Mouse (Mus musculus) R1 (cell line): ENCODE results near the gene Nop10.
A peak's percentile ranks its signal among the peaks of the same experiment; 100 is the strongest.
"Not testable (repeated sequence)": the region's sequence is repeated elsewhere in the genome, so short reads cannot be mapped to it uniquely, and the experiment has no call there.

Source experiments
- DNase-seq: peaks from one replicate; pipeline ENCODE4 v3.0.0-alpha.2; 2018; ENCODE audit warnings: low read depth, low spot score

Nop10 gene

GRCm38 (mm10) chr2:112264364-112264763 lies 2.6 kb downstream of the Nop10 start:
- no peak for DNase-seq

DNA sequence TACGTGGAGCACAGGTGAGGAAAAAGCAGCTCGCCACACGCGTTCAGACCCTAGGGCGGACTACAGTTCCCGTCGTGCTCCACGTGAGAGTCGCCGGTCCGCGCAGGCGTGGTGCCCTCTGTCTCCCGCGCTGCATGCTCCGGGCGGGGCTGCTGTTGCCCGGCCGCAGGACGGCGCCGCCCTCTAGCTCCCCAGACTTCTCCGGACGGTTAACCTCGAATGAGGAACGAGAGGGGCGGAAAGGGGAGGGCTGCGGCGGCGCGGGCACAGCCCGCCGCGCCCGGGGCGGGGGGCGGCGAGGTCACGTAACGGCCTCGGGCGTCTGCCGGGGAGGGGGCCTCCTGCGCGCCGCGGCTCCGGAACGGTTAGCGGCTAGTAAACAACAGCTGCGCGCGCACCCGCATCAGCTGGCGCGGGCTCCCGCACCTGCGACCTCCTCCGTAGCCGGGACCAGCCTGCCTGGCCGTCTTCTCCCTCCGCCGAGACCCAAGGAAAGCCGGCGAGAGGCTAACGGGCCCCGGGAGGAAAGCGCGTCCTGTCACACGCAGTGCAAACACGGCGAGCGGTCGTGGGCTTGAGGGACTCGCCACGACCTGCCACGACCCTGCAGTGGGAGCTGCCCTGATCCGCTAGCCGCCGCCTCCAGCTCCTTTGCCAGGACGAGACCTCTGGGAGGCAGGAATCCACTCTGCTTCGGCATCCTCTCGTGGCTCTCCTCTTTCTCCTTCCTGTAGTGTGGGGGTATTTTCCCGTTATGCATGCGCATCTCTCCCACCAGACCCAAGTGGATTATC lies 3.9 kb downstream of the Nop10 start, which contains the start of gene Slc12a6:
TSS of gene Slc12a6 (plus strand) at position 378 of the 794 bp plus-strand sequence.
- peak; percentile 91 for DNase-seq

DNA sequence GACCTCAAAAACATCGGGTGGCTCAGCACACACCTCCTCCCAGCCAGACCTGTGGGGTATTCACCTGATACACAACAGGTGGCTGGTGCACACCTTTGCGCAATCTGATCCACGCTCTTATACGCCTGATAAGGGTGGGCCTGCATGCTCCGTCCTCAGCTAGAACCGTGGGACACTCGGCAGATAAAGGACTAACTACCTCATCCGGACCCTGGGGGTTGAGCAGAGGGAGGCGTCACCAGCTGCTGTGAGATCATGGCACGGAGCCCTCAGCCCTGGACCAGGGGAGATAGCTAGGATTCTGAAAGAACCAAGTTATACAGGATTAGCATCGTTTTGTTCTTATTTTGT lies 4.5 kb downstream of the Nop10 start, which contains the start of gene Gm21985:
TSS of gene Gm21985 (plus strand) at position 73 of the 351 bp plus-strand sequence.
- DNase-seq, result peak; percentile 72

DNA sequence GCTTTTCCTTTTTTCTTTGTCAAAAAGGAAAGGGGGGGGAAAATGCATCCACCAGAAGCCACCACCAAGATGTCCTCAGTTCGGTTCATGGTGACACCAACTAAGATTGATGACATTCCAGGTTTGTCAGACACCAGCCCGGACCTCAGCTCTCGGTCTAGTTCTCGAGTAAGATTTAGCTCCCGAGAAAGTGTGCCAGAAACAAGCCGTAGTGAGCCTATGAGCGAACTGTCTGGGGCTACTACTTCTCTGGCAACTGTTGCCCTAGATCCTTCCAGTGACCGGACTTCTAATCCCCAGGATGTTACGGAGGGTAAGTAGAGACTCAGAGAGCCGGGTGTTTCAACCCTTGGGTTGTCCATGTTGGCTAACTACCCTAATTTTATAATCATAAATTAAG lies 5.1 kb downstream of the Nop10 start:
- DNase-seq, result no peak

DNA sequence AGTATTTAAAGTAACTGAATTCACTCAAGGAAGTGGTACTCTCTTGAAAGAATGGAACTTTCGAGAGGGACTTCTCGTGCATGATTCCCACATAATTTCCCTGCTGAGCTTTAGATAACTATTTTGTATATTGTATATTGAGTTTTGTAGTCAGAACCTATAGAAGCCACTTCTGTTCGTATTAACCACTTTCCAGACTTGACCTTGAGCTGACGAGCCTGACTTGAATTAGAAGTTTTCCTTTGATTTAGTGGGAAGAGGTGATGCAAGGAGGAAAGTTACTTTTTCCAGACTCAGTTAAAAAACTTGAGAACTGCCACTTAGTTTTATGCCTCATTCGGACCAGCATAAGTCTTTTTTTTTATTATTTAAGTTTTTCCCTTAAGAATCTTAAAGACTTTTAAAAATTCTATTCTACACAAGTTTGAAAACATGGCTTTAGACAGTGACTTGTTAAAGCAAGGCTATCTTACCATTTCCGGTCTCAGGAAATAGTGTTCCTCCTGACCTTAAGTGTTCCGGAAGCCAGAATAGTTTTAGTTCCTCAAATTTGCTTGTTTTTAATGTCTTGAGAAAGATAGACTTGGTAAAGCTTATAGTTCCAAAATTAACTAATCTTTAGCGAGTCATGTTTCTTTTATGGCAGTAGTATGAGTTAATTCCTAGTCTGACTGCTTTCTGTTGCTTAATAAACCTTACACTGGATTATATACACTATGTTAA lies 6.0 kb downstream of the Nop10 start:
- DNase-seq, result no peak

GRCm38 (mm10) chr2:112270011-112270410 lies 8.3 kb downstream of the Nop10 start:
- no peak for DNase-seq

- DNase-seq, result no peak
Measured at GRCm38 (mm10) chr2:112272909-112273308, 11.2 kb downstream of the Nop10 start.

- DNase-seq, result no peak
Measured at GRCm38 (mm10) chr2:112273474-112273873, 11.7 kb downstream of the Nop10 start.

GRCm38 (mm10) chr2:112276870-112277269 lies 15.1 kb downstream of the Nop10 start:
- DNase-seq, result no peak

DNA sequence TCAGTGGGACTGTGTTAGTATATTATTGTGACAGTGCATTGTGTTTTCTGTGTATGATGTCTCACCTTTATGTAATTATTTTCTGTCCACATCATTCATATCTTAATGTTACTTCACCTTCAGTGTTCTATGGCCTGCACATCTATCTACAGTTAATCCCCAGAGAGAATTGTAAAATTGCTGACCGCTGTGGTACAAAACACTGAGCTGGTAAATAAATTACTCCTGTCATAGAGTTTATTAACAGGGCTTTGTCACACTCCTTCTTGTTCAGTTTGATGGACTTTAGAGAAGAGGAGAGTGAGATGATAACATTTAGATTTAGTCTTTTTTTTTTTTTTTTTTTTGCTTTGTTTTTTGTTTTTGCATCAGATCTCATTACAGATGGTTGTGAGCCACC lies 21.1 kb downstream of the Nop10 start:
- no peak for DNase-seq

DNA sequence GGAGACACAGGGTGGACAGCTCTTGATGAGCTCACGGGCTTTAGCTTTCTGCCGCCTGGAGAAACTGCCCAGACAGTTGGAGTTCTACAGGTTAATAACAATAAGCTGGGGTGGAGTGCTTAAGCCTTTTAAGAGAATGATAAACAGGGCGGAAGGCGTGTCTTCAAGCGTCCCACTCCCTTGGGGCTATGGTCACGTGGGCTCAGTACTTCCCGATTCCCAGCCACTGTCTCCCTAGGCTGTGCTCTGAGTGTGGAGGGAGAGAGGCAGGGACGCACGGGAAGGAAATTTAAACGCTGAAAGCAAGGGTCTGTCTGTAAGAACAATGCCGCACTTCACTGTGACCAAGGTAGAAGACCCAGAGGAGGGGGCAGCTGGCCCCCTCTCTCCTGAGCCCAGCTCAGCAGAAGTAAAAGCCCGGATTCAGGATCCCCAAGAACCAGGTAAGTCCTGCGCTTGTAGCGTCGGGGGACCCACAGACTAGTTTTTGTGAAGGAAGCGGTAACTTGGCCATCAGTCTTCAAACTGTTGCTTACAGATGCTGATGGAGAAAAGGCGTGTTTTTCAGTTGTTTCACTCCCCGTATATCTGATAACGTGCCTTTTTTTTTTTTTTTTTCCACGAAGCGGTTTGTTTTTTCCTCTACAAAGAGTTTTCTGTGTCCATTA lies 22.8 kb downstream of the Nop10 start:
- peak; percentile 91 for DNase-seq

DNA sequence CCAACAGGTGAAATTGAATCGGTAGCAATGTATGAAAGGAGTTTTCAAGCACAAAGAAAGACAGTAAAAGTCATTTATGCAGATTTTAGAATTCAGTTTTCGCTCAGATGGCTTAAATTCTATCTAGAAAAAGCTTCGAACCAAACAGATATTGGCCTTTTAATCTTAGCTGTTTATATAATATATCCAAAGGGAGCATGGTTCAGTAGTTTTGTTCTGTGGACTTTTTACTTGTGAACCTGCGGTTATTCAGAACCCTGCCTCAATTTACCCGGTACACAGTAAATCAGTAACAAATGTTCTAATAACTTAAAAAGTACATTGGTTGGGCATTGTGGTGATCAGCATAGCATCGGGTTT lies 23.3 kb downstream of the Nop10 start:
- DNase-seq, result no peak

- not testable (repeated sequence) for DNase-seq
Measured at GRCm38 (mm10) chr2:112286062-112286461, 24.3 kb downstream of the Nop10 start.

DNA sequence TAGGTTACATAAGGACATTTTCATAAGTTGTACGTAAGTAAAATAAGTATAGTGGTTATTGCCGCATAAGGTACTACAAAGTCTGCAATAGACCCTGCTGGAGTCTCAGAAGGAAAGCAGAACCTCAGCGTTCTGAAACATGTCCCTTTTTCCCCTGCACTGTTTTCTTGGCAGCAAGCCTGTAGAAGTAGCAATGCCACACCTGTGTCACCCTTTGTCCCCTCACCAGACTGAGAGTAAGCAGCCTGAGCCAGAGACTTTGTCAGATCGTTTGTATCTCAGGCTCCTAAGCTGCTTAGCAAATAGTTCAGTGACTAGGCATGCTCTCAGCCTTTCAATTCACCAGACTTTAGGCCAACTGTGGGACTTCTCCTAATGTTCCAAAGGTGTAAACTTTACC lies 25.3 kb downstream of the Nop10 start:
- no peak for DNase-seq

GRCm38 (mm10) chr2:112289507-112289906 lies 27.8 kb downstream of the Nop10 start:
- DNase-seq, result no peak

DNA sequence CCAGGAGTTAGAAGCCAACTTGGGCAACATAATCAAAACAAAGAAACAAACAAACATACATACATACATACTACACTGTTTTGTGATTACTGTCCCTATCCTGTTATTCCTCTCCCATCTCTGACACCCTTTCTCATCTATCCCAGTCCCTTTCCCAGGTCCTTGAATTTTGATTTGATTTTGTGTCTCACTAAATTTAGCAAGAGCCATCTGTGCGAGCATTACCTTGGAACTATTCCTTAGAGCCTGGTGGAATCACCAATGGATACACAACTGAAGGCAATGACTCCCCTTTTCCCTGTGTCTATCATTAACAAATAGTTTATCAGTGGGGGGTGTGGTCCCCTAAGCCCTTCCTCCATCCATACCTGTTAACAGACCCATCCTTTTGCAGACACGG lies 31.1 kb downstream of the Nop10 start:
- DNase-seq, result no peak

- no peak for DNase-seq
Measured at GRCm38 (mm10) chr2:112296211-112296610, 34.5 kb downstream of the Nop10 start.

- DNase-seq, result no peak
Measured at GRCm38 (mm10) chr2:112298221-112298620, 36.5 kb downstream of the Nop10 start.

GRCm38 (mm10) chr2:112308671-112309070 lies 46.9 kb downstream of the Nop10 start:
- DNase-seq, result no peak

GRCm38 (mm10) chr2:112309161-112309600 lies 47.5 kb downstream of the Nop10 start:
- DNase-seq, result no peak
